Mouse (Mus musculus) cerebellum, adult 9-11 months (tissue): ENCODE measurements around the gene Gm49333.
A peak's percentile ranks its signal among the peaks of the same experiment; 100 is the strongest.

ENCODE experiments used
- DNase-seq: peaks from one replicate; pipeline ENCODE4 v3.0.0; 2022

Gene Gm49333

DNA sequence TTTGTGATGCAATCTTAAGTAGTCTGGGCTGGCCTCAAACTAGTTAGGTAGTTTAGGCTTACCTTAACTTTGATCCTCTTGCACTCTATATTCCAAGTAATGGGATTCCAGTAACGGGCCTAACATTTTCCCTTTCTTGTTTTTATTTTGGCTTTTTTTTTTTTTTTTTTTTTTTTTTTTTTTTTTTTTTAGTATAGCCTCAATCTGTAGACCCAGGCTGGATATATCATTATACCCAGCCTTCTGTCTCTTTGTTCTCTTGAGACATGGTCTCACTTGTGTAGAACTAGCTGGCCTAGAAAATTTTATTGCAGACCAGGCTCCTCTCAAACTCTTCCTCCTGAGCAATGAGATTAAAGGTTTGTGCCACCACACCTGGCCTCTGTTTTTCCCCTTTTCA, 80.2 kb downstream of the Gm49333 start:
- no peak for DNase-seq

GRCm38 (mm10) chr16:20692241-20692965, 81.0 kb downstream of the Gm49333 start:
- DNase-seq = peak; percentile 67

DNA sequence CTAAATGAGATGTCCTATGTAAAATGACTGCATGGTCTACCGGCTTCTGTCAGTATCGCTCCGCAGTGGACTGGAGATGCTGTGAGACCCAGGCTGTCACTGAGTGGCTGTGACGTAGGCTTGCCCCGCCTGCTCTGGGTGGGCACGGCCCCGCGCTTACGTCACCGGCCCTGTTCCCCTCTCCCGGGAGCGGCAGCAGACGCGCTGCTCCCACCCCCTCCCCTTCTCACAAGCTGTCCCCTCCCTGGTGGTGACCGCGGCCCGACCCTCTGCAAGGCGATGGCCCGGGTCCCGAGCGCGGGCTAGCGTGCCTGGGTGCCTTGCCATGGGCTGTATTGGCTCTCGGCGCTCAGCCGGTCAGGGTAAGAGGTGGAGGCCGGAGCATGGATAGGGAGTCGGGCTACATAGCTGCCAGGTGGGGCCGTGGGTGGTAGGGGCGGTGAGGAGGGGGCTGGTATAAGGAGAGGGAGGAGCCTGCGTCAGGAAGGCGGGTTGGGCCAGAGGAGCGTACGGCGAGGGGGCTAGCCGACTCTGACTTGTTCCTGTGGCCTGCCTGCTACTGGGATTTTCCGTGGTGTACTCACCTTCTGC, 81.8 kb downstream of the Gm49333 start, which contains the start of gene Fam131a:
Fam131a (plus strand) TSS at position 131 of the 591 bp plus-strand sequence.
- peak; percentile 96 for DNase-seq

DNA sequence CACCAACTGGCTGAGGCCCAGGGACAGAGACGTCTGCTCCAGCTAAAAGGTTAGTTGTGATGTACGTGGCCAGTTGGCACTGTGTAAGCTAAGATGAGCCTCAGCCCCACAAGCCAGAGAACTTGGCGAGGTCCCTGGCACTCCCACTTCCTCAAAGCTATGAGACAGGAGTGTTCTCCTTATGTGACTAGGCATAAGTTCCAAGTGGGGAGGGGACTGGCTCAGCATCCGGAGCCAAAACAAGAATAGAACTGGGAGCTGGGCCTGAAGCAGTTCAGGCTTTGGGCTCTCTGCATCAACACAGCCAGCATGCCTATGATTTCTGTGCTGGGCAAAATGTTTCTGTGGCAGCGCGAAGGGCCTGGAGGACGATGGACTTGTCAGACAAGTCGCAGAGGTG, 83.4 kb downstream of the Gm49333 start:
- peak; percentile 81 for DNase-seq
